Mouse (Mus musculus): ENCODE measurements at regions not wholly inside any gene's neighbourhood (a gene's known extent, or its start where the extent isn't known, plus 50 kb on each side); places are given as distances from the start of the nearest gene placed in this dataset.

GRCm38 (mm10) chr11:63671816-63672215, 250.3 kb downstream of the Hs3st3b1 start:
- TF ChIP-seq POLR2A (IDR thresholded peaks at IDR 0.05; ENCODE audit: low read depth, low read length) (no peak), CTCF (IDR thresholded peaks at IDR 0.05; ENCODE audit: extremely low read depth, insufficient read length, insufficient replicate concordance, low read depth, low read length) (no peak)

All from small intestine, adult 2 months (tissue).